Mouse (Mus musculus) forebrain, postnatal 0 days (tissue): ENCODE measurements around the gene Syt13. TPM values are rescaled to one million over a fixed set of nuclear protein-coding genes. Genes with fewer than 3 reads are reported as not detected.

Experiments
- ATAC-seq: fragments of 200-750 bp; cut with Nextera tagmentation; 2 replicates; pipeline ENCODE4 v1.8.0; 2017; ENCODE audit warnings: mild to moderate bottlenecking, moderate library complexity
- DNase-seq: peaks from one replicate; pipeline ENCODE4 v3.0.0-alpha.2; 2015
- H3K27ac ChIP-seq: fragments of 300-500 bp; sonication (generic); 2 replicates; pipeline ENCODE4 v1.5.1; 2014; ENCODE audit warnings: low read depth, mild to moderate bottlenecking, antibody characterized with exemption, low read length, moderate library complexity, mixed read lengths
- H3K27me3 ChIP-seq: fragments of 300-500 bp; sonication (generic); 2 replicates; pipeline ENCODE4 v1.6.1; 2014; ENCODE audit warnings: mild to moderate bottlenecking, low read length, mixed read lengths; ENCODE audit not compliant: insufficient read depth
- H3K36me3 ChIP-seq: fragments of 300-500 bp; sonication (generic); 2 replicates; pipeline ENCODE4 v1.6.1; 2014; ENCODE audit warnings: mild to moderate bottlenecking, moderate library complexity; ENCODE audit not compliant: insufficient read depth
- H3K4me1 ChIP-seq: fragments of 300-500 bp; sonication (generic); 2 replicates; pipeline ENCODE4 v1.6.1; 2014; ENCODE audit warnings: antibody characterized with exemption; ENCODE audit not compliant: insufficient read depth
- H3K4me2 ChIP-seq: fragments of 300-500 bp; sonication (generic); 2 replicates; pipeline ENCODE4 v1.6.1; 2014; ENCODE audit warnings: low read depth, mild to moderate bottlenecking, moderate library complexity
- H3K4me3 ChIP-seq: fragments of 300-500 bp; sonication (generic); 2 replicates; pipeline ENCODE4 v1.5.1; 2014; ENCODE audit warnings: low read depth, low read length, mixed read lengths
- H3K9ac ChIP-seq: fragments of 300-500 bp; sonication (generic); 2 replicates; pipeline ENCODE4 v1.6.1; 2014; ENCODE audit warnings: mild to moderate bottlenecking
- H3K9me3 ChIP-seq: fragments of 300-500 bp; sonication (generic); 2 replicates; pipeline ENCODE4 v1.6.1; 2016; ENCODE audit warnings: low read length
- CTCF ChIP-seq: sonication (generic); IDR thresholded peaks from 2 replicates; pipeline ENCODE4 v1.5.1; 2016; ENCODE audit warnings: antibody characterized with exemption, control low read depth, low read depth
- WGBS: fragments of 180-500 bp; shearing (Covaris S2); extraction: QIAGEN DNeasy Blood & Tissue Kit; methylation state at CpG from one replicate; pipeline ENCODE4 v1.1.7; 2014; 5-methylcytosine and 5-hydroxymethylcytosine counted together
- polyA plus RNA-seq: library from polyadenylated mRNA; unstranded; fragments of >200 nt; fragmentation: Nextera tagmentation; extraction: Ambion mirVana; gene quantifications from 2 replicates; pipeline ENCODE4 v1.2.1, GENCODE M21; 2015
- total RNA-seq: library from RNA; depleted of rRNA; stranded (reverse); fragments of >200 nt; gene quantifications from 2 replicates; pipeline ENCODE4 v1.2.3, GENCODE M21; 2014

The Syt13 gene
- total and polyA plus RNA-seq, 2 experiments from 2014 or later = 58.4 to 103 TPM

DNA sequence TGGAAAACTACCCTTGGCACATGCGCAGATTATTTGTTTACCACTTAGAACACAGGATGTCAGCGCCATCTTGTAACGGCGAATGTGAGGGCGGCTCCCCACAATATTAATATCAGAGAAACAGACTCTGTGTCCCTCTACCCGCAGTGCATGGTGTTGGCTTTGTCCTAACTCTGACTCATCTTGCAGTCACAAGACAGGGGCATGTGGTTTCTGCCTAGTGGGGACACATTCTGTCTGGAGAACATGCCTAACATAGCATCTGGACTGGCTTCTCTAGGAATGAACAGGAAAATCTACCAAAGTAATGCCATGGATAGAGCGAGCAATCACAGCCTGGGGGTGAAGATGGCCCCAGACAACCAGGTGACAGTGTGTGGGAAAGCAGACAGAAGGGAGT lies 23.9 kb downstream of the Syt13 start:
- H3K4me3 ChIP-seq = no peak overlapping the region
- 94% methylated on average over 6 of the region's 7 CpGs for WGBS
- no peaks in the 10 kb centered on the region for H3K36me3 ChIP-seq
- H3K4me1 ChIP-seq = peaks cover 8% of the 10 kb centered on the region
- no peak overlapping the region for H3K27ac ChIP-seq
- TF ChIP-seq CTCF = no peak
- H3K27me3 ChIP-seq = no peaks in the 10 kb centered on the region
- no peak overlapping the region for H3K4me2 ChIP-seq
- no peaks in the 10 kb centered on the region for H3K9me3 ChIP-seq
- DNase-seq (no peak), ATAC-seq (no peak)
- no peak overlapping the region for H3K9ac ChIP-seq

DNA sequence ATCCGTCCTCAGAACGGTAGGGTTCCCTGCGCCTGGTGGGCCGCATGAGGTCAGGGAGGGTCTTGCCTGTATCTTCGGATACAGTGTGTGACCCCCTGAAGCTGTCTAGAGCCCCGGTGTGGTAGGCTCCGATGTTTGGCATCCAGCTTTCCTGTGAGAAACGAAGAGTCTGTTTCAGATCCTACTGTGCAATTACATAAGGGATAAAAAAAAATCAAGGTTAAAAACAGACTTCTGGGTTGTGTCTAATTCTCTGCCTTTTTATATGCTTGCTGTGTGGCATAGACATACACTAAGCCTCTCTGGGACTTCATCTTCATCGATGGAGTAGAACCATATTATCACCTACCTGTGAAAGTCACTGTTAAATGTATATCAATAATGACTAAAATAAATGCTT lies 26.1 kb downstream of the Syt13 start:
- Histone ChIP-seq H3K4me3 (no peak overlapping the region), H3K4me2 (no peak overlapping the region), H3K27ac (no peak overlapping the region), H3K9me3 (no peaks in the 10 kb centered on the region), H3K9ac (no peak overlapping the region), H3K36me3 (no peaks in the 10 kb centered on the region), H3K4me1 (no peaks in the 10 kb centered on the region), H3K27me3 (no peaks in the 10 kb centered on the region)
- TF ChIP-seq CTCF = no peak
- DNase-seq (no peak), ATAC-seq (no peak)
- 88% methylated on average over 9 of the region's 9 CpGs for WGBS

DNA sequence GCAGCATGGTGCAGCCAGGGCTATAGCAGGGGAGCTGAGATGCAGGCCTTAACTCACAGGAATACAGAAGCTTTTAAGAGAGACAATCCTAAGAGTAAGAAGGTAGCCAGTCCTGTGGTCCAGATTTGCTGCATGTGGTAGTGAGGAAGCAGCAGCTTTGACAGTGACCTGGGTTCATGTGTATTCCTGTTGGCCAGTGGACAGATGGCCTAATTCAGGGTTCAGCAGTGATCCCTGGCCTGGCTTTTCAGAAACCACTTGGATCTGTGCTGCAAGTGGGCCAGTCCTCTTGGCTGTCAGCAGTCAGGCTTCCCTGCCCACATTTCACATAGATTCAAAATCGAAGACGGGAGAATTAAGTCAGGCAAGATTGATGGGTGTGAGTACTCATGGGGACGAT lies 26.6 kb downstream of the Syt13 start:
- no peaks in the 10 kb centered on the region for H3K27me3 ChIP-seq
- no peak overlapping the region for H3K4me2 ChIP-seq
- H3K36me3 ChIP-seq = no peaks in the 10 kb centered on the region
- ATAC-seq (no peak), DNase-seq (no peak)
- H3K27ac ChIP-seq = no peak overlapping the region
- TF ChIP-seq CTCF = no peak
- 83% methylated on average over 3 of the region's 3 CpGs for WGBS
- no peaks in the 10 kb centered on the region for H3K9me3 ChIP-seq
- H3K9ac ChIP-seq = no peak overlapping the region
- no peaks in the 10 kb centered on the region for H3K4me1 ChIP-seq
- H3K4me3 ChIP-seq = no peak overlapping the region

DNA sequence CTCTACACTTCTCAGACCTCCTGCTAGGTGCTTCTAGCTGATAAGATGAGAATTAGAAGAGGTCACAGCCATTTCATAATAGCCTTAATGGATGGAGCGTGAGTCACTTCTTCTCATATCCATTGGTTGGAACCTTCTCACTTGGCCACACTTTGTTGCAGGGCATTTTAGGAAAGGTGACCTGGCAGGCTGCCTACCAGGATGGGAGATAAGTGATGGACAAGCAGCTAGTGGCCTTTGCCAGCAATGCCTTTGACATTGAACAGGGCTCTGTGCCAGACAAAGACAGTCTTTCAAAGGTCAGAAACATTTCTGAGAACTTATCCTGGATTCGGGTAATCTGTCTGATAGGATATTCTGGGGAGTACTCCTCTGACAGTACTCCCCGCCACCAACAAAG lies 28.5 kb downstream of the Syt13 start:
- Histone ChIP-seq H3K4me2 (no peak overlapping the region), H3K4me3 (no peak overlapping the region), H3K9ac (no peak overlapping the region), H3K4me1 (no peaks in the 10 kb centered on the region), H3K27me3 (no peaks in the 10 kb centered on the region), H3K36me3 (no peaks in the 10 kb centered on the region), H3K27ac (no peak overlapping the region), H3K9me3 (no peaks in the 10 kb centered on the region)
- ATAC-seq (no peak), DNase-seq (no peak)
- TF ChIP-seq CTCF = no peak
- 92% methylated on average over 3 of the region's 3 CpGs for WGBS

DNA sequence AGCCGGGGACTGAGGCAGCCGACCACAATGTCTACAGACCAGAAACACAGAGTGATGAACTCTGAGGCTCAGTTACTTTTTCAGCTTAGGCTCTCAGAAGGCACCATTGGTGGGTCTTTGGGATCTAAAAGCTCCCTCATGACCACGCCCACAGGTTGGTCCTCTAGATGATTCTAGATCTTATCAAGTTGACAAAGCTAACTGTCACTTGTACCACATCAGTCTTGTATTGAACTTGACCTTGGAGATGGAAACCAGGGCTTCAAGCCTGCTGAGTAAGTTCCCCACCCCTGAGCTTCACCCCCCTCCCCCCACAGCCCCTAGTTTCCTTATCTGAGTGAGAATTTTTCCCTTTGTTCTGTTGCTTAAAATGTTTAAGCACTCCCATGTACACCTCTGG lies 29.5 kb downstream of the Syt13 start:
- H3K9me3 ChIP-seq = no peaks in the 10 kb centered on the region
- H3K4me2 ChIP-seq = no peak overlapping the region
- H3K27me3 ChIP-seq = no peaks in the 10 kb centered on the region
- no peak for TF ChIP-seq CTCF
- no peak for ATAC-seq
- H3K27ac ChIP-seq = no peak overlapping the region
- no peak for DNase-seq
- no peaks in the 10 kb centered on the region for H3K4me1 ChIP-seq
- H3K4me3 ChIP-seq = no peak overlapping the region
- WGBS = 93% methylated on average over 3 of the region's 3 CpGs
- no peak overlapping the region for H3K9ac ChIP-seq
- no peaks in the 10 kb centered on the region for H3K36me3 ChIP-seq

DNA sequence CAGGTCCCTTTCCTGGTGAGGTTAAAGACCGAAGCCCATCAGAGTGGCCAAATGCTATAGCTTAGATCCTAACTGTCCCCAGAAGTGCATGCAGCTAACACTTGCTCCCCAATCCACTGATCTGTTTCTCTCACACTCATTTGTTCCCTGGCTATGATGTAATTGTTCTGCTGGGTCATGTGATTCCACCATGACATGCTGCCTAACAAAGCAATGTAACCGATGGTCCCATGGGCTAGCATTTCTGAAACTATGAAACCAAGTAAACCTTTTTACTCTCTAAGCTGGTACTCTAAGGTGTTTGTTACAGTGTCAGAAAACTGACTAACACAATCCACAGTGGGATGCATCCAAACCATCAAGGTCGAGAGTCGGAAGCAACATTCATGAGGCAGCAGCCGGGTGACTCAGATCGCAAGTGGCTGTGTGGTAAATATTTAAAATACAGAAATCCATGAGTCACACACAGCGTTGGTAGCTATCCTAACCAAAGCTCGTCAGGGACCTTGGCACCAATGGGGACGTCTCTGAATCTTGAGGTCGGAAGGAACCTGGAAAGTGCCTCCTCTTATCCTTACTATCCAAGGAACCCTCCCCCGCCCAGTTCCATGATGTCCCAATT lies 30.3 kb downstream of the Syt13 start:
- TF ChIP-seq CTCF = no peak
- no peaks in the 10 kb centered on the region for H3K27me3 ChIP-seq
- H3K9ac ChIP-seq = no peak overlapping the region
- DNase-seq = no peak
- no peaks in the 10 kb centered on the region for H3K4me1 ChIP-seq
- ATAC-seq = no peak
- H3K36me3 ChIP-seq = no peaks in the 10 kb centered on the region
- 91% methylated on average over 11 of the region's 11 CpGs for WGBS
- no peak overlapping the region for H3K27ac ChIP-seq
- no peaks in the 10 kb centered on the region for H3K9me3 ChIP-seq
- no peak overlapping the region for H3K4me3 ChIP-seq
- H3K4me2 ChIP-seq = no peak overlapping the region

DNA sequence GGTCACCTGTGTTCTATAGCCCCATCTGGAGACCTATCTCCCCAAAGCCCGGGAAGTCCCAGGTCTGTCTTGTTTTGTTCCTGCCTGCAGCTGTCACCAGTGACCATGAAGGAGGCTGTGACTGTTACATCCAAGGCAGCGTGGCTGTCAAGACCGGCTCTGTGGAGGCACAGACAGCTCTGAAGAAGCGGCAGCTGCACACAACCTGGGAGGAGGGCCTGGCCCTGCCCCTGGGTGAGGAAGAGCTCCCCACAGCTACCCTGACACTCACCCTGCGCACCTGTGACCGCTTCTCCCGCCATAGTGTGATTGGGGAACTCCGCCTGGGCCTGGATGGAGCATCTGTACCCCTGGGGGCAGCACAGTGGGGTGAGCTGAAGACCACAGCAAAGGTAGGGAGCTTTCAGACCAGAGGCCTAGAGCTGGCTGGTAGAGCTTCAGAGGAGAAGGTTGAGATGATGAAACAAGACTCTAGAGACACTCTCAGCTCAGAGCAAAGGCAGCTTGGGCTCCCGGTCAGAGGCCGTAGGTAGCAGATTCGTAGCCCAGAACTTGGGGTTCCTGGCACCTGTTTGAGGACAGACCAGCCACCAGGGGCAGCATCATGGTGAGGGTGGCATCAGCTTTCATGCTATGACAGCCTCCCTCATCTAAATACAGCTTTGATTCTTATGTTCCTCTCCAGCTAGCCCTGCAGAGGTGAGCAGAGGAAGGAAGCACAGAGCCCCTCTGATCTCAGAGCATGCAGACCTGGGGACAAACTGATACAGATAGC lies 31.1 kb downstream of the Syt13 start:
- WGBS = 90% methylated on average over 11 of the region's 11 CpGs
- Histone ChIP-seq H3K27ac (no peak overlapping the region), H3K4me3 (no peak overlapping the region), H3K4me1 (no peaks in the 10 kb centered on the region), H3K4me2 (no peak overlapping the region), H3K9me3 (no peaks in the 10 kb centered on the region), H3K27me3 (no peaks in the 10 kb centered on the region), H3K9ac (no peak overlapping the region), H3K36me3 (no peaks in the 10 kb centered on the region)
- DNase-seq (no peak), ATAC-seq (no peak)
- TF ChIP-seq CTCF = no peak
